Mouse (Mus musculus) ES-E14 (cell line): ENCODE results near the gene Ache.

Source experiments
- MAFK ChIP-seq: IDR thresholded peaks from 2 replicates; pipeline ENCODE4 v1.6.1; 2014; ENCODE audit warnings: mild to moderate bottlenecking, low read depth, low read length, inconsistent platforms; ENCODE audit not compliant: insufficient read depth
- ZC3H11A ChIP-seq: IDR thresholded peaks from 2 replicates; pipeline ENCODE4 v1.6.1; 2012; ENCODE audit warnings: low read depth, mild to moderate bottlenecking, inconsistent platforms, low read length, borderline replicate concordance
- ZNF384 ChIP-seq: IDR thresholded peaks from 2 replicates; pipeline ENCODE4 v1.6.1; 2012; ENCODE audit warnings: low read depth, low read length, inconsistent platforms

DNA sequence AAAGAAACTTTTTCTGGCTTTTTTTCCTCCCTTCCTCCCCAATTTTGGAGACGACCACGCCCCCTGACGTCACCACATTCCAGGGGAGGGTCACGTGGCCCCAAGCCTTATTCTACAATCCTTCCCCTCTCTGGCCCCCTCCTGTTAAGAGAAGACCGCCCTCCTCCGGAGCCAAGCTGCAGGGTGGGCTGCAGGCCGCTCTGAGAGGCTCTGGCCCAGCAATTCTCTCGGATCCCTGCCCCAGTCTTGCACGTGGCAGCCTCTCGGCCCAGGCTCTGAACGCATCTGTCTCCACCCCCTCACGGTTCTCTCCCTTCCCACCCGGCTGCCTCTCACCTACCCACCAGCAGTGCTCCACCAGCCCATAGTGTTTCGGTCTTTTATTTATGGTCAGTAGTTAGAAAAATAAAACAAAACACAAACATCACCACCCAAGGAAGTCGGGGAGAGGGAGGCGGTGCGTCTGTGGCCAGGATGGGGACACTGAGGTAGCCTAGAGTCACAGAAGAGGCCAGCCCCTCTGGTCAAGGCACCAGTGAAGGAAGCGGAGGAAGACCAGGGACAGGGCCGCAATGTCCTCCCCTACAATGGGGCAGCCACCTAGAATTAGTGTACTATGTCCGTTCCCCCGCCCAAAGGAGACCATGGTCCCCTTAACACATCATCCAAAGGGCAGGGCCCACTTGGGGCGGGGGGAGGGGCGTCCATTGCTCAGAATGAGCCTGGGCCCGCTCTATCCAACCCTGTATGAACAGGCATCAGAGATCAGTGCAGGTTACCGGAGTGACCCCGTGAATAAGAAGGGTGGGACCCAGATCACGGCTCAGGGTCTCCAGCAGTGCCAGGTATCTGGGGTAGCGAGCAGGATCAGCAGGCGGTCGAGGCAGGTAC, 27.1 kb downstream of the Ache start, which contains the start of gene Trip6:
- no peak for TF ChIP-seq MAFK
- no peak for TF ChIP-seq ZC3H11A
- no peak for TF ChIP-seq ZNF384
